Mouse (Mus musculus): Measurements from ENCODE around the gene Eif4e3. TPM values are rescaled to one million over a fixed set of nuclear protein-coding genes. Genes with fewer than 3 reads are reported as not detected.
A peak's percentile ranks its signal among the peaks of the same experiment; 100 is the strongest.

Gene Eif4e3
- polyA plus RNA-seq, 1 experiment, result 10.6 TPM

GRCm38 (mm10) chr6:99620471-99620870 lies 46.1 kb downstream of the Eif4e3 start:
- no peak for DNase-seq (ENCODE audit: low read depth)

GRCm38 (mm10) chr6:99619964-99620363 lies 46.6 kb downstream of the Eif4e3 start:
- TF ChIP-seq POLR2A (IDR thresholded peaks at IDR 0.05; ENCODE audit: borderline replicate concordance, extremely low read depth, insufficient read depth, insufficient read length, poor library complexity, severe bottlenecking) (no peak), CTCF (IDR thresholded peaks at IDR 0.05; ENCODE audit: borderline replicate concordance, extremely low read depth, insufficient read depth, insufficient read length) (no peak)

More at GRCm38 (mm10) chr6:99620471-99620870, 46.1 kb downstream of the Eif4e3 start:
- no peak for TF ChIP-seq POLR2A (IDR thresholded peaks at IDR 0.05; ENCODE audit: borderline replicate concordance, extremely low read depth, insufficient read depth, insufficient read length, poor library complexity, severe bottlenecking)
- no peak for TF ChIP-seq CTCF (IDR thresholded peaks at IDR 0.05; ENCODE audit: borderline replicate concordance, extremely low read depth, insufficient read depth, insufficient read length)

GRCm38 (mm10) chr6:99619466-99619865 lies 47.1 kb downstream of the Eif4e3 start:
- TF ChIP-seq CTCF (IDR thresholded peaks at IDR 0.05; ENCODE audit: borderline replicate concordance, extremely low read depth, insufficient read depth, insufficient read length) (no peak), POLR2A (IDR thresholded peaks at IDR 0.05; ENCODE audit: borderline replicate concordance, extremely low read depth, insufficient read depth, insufficient read length, poor library complexity, severe bottlenecking) (no peak)
- no peak for DNase-seq (ENCODE audit: low read depth)

More at GRCm38 (mm10) chr6:99619964-99620363, 46.6 kb downstream of the Eif4e3 start:
- no peak for DNase-seq (ENCODE audit: low read depth)

GRCm38 (mm10) chr6:99617867-99618266 lies 48.7 kb downstream of the Eif4e3 start:
- no peak for TF ChIP-seq POLR2A (IDR thresholded peaks at IDR 0.05; ENCODE audit: borderline replicate concordance, extremely low read depth, insufficient read depth, insufficient read length, poor library complexity, severe bottlenecking)
- TF ChIP-seq CTCF (IDR thresholded peaks at IDR 0.05; ENCODE audit: borderline replicate concordance, extremely low read depth, insufficient read depth, insufficient read length), result no peak
- no peak for DNase-seq (ENCODE audit: low read depth)

GRCm38 (mm10) chr6:99617415-99617814 lies 49.2 kb downstream of the Eif4e3 start:
- TF ChIP-seq CTCF (IDR thresholded peaks at IDR 0.05; ENCODE audit: borderline replicate concordance, extremely low read depth, insufficient read depth, insufficient read length), result no peak
- no peak for TF ChIP-seq POLR2A (IDR thresholded peaks at IDR 0.05; ENCODE audit: borderline replicate concordance, extremely low read depth, insufficient read depth, insufficient read length, poor library complexity, severe bottlenecking)
- DNase-seq (ENCODE audit: low read depth), result no peak

GRCm38 (mm10) chr6:99615272-99615751 lies 51.3 kb downstream of the Eif4e3 start:
- no peak for TF ChIP-seq CTCF (IDR thresholded peaks at IDR 0.05; ENCODE audit: borderline replicate concordance, extremely low read depth, insufficient read depth, insufficient read length)
- no peak for TF ChIP-seq POLR2A (IDR thresholded peaks at IDR 0.05; ENCODE audit: borderline replicate concordance, extremely low read depth, insufficient read depth, insufficient read length, poor library complexity, severe bottlenecking)
- DNase-seq (ENCODE audit: low read depth), result peak; percentile 57

GRCm38 (mm10) chr6:99614566-99615271 lies 51.9 kb downstream of the Eif4e3 start:
- no peak for DNase-seq (ENCODE audit: low read depth)
- TF ChIP-seq POLR2A (IDR thresholded peaks at IDR 0.05; ENCODE audit: borderline replicate concordance, extremely low read depth, insufficient read depth, insufficient read length, poor library complexity, severe bottlenecking), result no peak
- no peak for TF ChIP-seq CTCF (IDR thresholded peaks at IDR 0.05; ENCODE audit: borderline replicate concordance, extremely low read depth, insufficient read depth, insufficient read length)

- DNase-seq (ENCODE audit: low read depth), result no peak
- TF ChIP-seq CTCF (IDR thresholded peaks at IDR 0.05; ENCODE audit: borderline replicate concordance, extremely low read depth, insufficient read depth, insufficient read length) (peak; percentile 36; the same call in 1 of the 2 replicates), POLR2A (IDR thresholded peaks at IDR 0.05; ENCODE audit: borderline replicate concordance, extremely low read depth, insufficient read depth, insufficient read length, poor library complexity, severe bottlenecking) (no peak)
Measured at GRCm38 (mm10) chr6:99611866-99612265, 54.7 kb downstream of the Eif4e3 start.

- DNase-seq (ENCODE audit: low read depth), result no peak
- no peak for TF ChIP-seq POLR2A (IDR thresholded peaks at IDR 0.05; ENCODE audit: borderline replicate concordance, extremely low read depth, insufficient read depth, insufficient read length, poor library complexity, severe bottlenecking)
- TF ChIP-seq CTCF (IDR thresholded peaks at IDR 0.05; ENCODE audit: borderline replicate concordance, extremely low read depth, insufficient read depth, insufficient read length), result no peak
Measured at GRCm38 (mm10) chr6:99610454-99611427, 55.8 kb downstream of the Eif4e3 start.

- DNase-seq (ENCODE audit: low read depth), result peak; percentile 57
- TF ChIP-seq CTCF (IDR thresholded peaks at IDR 0.05; ENCODE audit: borderline replicate concordance, extremely low read depth, insufficient read depth, insufficient read length) (no peak), POLR2A (IDR thresholded peaks at IDR 0.05; ENCODE audit: borderline replicate concordance, extremely low read depth, insufficient read depth, insufficient read length, poor library complexity, severe bottlenecking) (no peak)
Measured at GRCm38 (mm10) chr6:99606079-99606478, 60.5 kb downstream of the Eif4e3 start.

- TF ChIP-seq POLR2A (IDR thresholded peaks at IDR 0.05; ENCODE audit: borderline replicate concordance, extremely low read depth, insufficient read depth, insufficient read length, poor library complexity, severe bottlenecking) (no peak), CTCF (IDR thresholded peaks at IDR 0.05; ENCODE audit: borderline replicate concordance, extremely low read depth, insufficient read depth, insufficient read length) (no peak)
- peak; percentile 80 for DNase-seq (ENCODE audit: low read depth)
Measured at GRCm38 (mm10) chr6:99604758-99605157, 61.8 kb downstream of the Eif4e3 start.

All from brain, embryonic 14.5 days (tissue).